Mouse (Mus musculus) frontal cortex, postnatal 14 days (tissue): Measurements from ENCODE around the gene Terf2.
"Not testable (repeated sequence)": the region's sequence is repeated elsewhere in the genome, so short reads cannot be mapped to it uniquely, and the experiment has no call there.

Experiments used
- DNase-seq, 2 experiments: peaks; one replicate each; pipeline ENCODE4 v3.0.0; 2022; ENCODE audit warnings: low spot score in 2 of 2

The Terf2 gene

DNA sequence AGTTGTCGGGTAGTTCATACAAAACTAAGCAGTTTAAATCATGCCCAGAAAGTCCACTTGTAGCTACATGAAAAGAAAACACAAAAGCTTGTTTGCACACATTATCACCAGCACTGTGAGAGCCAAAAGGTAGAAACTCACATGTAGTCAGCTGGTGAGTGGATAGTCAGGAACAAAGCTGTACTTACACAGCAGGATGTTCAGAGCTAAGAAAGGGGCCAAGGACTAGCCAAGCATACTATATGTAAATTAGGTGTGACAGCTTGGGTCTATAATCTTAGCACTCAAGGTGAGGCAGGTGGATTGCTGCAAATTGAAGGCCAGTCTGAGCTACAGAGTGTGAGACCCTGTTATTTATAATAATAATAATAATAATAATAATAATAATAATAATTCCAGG lies 33.7 kb downstream of the Terf2 start:
- no peak for DNase-seq

DNA sequence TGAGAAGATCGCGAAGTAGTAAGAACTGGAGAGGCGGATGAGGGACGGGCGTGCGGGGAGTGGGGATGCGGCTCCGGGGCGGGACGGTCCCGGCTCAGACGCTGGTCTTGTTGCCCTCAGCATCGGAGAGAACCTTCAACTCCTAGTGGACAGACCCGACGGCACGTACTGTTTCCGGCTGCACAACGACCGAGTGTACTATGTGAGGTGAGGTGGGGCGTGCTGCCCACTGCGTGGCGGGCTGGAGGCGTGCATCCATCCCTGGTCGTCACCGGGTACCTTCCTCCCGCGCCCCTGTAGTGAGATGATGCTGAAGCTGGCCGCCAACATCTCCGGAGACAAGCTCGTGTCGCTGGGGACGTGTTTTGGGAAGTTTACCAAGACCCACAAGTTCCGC lies 39.4 kb downstream of the Terf2 start:
- DNase-seq: no peak

DNA sequence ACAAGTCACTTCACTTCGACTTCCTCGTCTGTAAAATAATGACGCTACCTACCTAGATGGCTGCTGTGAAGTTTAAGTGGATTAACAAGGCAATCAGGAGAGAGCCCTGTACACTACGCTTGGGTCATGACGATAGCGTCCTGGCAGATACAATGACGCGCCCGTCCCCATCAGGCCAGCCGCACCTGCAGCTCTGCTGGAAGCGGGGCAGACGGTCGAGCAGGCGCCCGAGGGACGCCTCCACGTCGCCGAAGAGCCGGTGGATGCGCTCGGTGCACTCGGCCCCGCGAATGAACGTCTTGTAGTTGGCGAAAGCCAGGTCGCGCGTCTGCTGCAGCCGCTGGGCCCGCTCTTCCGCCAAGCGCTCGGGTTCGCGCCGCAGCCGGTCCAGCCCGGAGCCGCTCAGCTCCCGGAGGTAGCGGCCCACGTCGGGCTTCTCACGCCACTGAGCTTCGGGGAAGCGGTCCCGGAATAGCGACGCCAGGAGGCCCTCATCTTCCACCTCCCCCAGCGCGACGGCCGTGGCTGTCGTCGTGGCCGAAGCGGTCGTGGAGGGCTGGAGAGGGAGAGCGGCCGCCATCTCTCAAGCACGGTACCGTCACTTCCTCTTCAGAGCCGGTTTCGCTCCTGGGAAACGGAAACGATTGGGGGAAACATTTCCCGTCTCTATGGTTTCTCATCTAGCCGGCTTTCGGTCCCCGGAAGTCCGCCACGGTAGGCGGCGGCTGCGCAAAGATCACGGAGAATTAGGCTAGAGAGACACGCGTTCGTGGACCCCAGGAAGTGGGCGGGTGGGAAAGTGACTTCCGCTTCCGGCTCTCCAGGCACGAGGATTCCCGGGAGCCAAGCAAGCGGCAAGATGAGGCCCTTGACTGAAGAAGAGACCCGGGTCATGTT lies 40.0 kb downstream of the Terf2 start, which contains the start of the genes Cog8 and Nip7:
Cog8 (minus strand) TSS at position 614 of the 897 bp plus-strand sequence.
Nip7 (plus strand) TSS at position 802 of the 897 bp plus-strand sequence.
- peak; percentile 95 to 96 for DNase-seq

DNA sequence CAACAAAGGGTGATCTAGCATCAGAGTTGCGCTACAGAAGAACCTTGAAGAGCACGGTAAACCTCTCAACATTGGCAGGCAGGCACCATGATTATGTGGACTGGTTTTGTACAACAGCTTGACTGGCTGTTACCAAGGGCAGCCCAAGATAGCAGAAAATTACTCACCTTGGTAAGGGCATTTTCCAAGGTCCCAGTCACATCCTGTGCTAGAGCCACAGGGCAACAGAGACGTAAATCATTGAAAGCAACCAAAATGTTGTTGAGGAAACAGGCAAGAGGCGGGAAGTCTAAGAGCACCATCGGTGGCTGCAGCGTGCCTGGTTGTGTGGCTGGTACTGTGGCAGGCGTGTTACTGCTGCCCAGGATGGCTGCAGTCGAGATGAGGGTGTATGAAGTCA lies 44.3 kb downstream of the Terf2 start:
- no peak for DNase-seq

DNA sequence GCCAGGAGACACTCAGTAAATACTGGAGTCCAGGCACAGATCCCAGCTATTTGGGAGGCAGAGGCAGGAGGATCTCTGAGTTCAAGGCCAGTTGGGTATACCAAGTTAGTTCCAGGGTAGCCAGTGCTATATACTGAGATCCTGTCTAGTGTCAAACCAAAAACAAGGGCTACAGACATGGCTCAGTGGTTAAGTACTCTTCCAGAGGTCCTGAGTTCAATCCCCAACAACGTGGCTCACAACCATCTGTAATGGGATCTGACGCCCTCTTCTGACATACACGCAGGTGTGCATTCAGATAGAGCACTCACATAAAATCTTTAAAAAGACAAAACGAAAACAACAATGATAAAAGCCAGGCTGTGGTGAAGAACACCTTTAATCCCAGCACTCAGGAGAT lies 46.9 kb downstream of the Terf2 start:
- DNase-seq: no peak

DNA sequence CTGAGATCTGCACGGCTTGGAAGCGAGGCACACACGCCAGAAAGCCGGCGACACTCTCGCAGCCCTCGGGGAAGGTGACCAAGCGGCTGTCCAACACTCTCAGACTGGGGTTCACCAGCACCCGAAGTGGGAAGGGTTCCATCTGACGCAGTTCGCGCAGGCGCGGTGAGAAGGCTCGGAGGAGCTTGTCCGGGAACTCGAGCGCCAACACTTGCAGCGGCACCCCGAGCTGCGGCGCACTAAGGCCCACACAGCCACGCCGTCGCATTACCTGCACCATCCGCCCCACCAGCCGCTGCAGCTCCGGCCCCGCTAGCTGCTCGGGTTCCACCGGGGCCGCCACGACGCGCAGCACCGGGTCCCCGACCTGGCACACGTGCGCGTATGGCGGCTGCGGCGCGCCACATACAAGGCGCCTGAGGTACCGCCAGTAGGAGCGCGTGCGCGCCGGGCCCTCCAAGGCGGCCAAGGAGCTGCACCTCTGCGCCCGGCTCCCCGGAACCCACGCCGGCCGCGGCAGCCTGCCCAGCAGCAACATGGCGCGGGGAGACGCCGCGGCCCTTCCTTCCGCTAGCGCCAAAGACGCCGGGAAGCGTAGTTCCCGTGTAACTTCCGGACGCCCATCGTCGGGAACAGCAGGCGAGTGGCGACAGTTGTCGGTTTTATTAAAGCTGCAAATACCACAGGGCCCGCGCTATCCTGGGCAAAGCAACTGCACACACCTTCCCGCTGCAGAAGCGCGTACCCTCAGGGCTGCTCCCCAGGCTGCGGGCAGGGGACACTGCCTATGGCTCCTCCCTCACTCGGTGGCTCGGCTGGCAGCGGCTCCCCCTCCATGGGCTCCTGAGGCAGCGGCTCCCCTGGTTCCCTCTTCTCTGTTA lies 48.0 kb downstream of the Terf2 start, which contains the start of gene Pdf:
Pdf (minus strand) TSS at position 554 of the 881 bp plus-strand sequence.
- peak; percentile 72 to 75 for DNase-seq

DNA sequence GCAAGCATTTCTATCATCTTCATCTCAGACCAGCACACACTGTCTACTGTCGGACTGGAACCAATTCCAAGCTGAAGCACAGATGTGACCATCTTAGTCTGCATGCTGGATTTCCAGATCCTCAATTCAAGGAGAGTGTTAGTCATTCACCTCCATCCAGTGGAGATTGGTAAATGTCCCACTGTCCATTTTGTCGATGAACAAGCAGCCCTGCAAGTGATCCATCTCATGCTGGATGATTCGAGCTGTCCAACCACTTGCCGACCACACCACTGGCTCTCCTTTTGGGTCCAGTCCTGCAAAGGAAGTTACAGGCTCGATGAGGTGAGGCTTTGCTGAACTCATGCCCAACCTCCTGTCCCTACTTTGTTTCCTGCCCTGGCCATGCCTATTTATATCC lies 49.4 kb downstream of the Terf2 start:
- DNase-seq: no peak

DNA sequence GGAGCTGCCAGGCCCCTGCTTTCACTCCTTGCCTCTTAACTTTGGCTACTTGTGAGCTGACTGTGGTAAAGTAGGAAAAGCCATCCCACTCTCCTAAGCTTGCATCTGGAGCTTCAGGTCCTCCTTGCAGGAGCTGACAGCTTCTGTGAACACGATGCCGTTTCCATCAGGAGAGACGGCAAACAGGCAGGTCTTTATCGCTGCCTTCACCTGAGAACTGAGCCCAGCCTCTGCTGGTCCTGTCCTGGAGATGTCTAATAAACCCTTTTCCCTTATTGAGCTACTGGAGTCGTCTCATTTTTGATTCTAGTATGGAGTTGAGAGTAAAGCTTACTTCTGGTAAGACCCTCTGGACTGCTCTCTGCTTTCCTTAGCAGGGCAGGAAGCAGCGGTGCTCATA lies 50.9 kb downstream of the Terf2 start:
- DNase-seq: no peak

DNA sequence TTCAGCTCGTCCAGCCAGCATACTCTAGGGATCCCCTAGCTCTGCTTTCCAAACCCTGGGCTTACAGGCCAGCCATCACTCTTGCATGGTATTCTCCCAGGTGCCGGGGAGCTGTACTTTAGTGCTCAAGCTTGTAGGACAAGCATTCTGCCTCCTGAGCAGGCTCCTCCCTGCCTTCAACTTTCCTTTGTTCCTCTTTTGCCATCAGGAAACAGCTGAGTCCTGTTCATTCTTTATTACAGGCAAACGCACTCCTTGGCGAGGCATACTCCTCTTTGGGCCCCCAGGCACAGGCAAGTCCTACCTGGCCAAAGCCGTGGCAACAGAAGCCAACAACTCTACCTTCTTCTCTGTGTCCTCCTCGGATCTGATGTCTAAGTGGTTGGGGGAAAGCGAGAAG lies 55.7 kb downstream of the Terf2 start:
- DNase-seq: no peak

DNA sequence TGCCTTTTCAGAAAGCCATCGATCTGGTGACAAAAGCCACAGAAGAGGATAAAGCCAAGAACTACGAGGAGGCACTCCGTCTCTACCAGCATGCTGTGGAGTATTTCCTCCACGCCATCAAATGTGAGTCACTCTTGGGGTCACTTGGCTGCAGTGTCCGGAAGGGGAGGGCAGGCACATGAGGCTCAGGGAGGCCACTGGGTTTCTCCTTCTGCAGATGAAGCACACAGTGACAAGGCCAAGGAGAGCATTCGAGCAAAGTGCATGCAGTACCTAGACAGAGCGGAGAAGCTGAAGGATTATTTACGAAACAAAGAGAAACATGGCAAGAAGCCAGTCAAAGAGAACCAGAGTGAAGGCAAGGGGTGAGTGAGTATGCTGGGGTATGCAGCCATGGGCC lies 59.7 kb downstream of the Terf2 start:
- no peak for DNase-seq

DNA sequence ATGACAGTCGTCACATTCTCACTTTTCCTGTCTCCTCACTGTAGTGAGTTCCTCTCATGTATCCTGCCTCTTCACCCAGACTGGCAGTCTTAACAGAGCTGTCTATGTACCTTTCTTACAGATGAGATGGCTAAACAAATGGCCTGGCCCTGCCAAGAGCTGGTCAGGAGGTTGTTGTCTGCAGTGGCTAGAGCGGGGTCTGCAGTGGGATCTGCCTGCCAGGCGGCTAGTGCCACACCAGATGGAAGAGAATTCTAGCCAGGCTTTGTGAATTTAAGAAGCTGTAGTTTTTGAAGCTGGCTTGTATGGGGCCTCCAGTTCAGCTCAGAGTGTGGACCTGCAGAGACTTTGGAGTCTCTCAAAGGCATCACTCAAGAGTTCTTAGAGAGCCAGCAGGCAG lies 60.7 kb downstream of the Terf2 start:
- no peak for DNase-seq

DNA sequence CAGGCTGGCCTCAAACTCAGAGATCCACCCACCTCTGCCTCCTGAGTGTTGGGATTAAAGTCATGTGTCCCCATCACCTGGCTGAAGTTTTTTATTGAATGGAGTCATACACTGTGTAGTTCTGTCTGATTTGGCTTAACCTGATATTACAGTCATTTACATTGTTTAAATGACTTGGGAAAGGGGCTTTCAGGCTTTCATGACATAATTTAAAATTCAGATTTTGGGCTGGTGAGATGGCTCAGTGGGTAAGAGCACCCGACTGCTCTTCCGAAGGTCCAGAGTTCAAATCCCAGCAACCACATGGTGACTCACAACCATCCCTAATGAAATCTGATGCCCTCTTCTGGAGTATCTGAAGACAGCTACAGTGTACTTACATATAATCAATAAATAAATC lies 62.7 kb downstream of the Terf2 start:
- DNase-seq: not testable (repeated sequence)

DNA sequence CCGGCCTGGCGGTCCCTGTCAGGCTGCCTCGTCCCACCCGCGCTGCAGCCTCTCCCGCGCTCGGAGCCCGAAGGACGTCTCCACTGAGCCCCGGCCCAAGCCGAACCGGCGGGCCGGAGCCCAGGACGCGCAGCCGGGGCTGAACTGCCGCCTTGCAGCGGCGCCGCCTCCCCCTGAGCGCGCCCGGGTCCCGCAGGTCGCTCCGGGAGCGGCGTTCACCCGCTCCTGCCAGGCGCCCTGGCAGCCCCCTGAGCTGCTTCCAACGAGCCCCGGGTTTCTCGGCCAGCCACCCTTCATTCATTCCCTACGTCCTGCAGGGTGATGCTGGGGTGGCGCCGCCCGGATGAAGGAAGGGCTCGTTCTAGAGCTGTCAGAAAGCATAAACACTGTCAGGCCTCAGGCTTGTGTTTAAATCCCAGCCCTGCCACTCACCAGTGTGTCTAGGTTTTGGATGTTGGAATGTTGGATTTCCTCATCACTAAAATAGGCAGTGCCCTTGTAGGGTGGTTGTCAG lies 64.7 kb downstream of the Terf2 start:
- DNase-seq: no peak

DNA sequence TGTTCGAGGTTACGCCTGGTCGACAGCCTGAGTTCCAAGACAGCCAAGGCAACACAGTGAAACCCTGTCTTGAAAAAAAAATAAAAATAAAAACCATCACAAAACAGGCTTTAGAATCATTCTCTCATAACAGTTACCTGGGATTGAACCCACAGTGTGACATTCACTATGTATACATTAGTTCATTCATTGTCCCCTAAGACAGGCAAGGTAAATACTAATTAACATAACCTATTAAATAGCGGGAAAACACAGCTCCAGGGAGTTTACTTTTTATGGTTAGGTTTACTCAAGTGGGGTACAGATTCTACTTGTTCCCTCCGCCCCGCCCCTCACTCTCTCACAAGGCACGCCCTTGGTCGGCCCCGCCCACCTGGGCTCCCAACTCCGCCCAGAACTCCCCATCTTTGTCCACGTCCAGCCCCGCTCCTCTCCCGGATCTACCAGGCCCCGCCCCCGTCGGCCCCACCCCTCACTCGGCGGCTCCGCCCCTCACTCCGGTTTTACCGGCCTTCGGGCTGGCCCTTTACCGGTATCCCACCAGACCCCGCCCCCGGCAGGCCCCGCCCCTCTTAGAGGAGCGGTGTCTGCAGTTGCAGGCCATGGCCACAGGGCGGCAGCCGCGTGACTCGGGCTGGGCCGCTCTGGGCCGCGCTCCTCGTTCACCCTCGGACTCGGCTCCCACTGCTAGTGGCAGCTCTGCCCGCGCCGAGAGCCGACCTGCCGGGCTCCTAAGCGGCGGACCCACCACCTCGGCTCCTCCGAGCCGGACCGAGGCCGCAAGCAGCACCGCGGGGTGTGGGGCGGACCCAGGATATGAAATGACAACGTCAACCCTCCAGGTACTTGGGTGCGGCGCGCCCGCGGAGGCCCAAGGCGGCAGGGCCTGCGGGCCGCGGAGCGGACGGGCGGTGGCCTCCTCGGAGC lies 65.4 kb downstream of the Terf2 start, which contains the start of gene Vps4a:
Vps4a (plus strand) TSS at position 573 of the 927 bp plus-strand sequence.
- DNase-seq: peak; percentile 89 to 94

DNA sequence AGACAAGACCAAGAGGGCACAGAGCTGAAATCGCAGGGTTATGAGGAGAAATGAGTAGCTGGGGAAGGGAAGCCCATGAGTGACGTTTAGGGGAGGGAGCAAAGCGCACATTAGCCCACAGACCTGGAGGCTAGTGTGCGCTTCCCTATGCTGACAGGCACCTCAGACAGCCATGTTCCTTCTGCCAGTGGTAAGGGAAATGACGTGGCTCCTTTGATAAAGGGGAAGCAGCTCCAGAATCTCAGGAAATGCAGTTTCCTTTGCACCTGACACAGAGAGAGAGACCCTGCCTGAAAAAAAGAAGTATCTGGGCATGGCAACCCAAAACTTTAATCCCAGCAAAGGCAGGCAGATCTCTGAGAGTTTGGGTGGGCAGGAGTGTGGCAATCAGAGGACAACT lies 66.3 kb downstream of the Terf2 start:
- DNase-seq: no peak

DNA sequence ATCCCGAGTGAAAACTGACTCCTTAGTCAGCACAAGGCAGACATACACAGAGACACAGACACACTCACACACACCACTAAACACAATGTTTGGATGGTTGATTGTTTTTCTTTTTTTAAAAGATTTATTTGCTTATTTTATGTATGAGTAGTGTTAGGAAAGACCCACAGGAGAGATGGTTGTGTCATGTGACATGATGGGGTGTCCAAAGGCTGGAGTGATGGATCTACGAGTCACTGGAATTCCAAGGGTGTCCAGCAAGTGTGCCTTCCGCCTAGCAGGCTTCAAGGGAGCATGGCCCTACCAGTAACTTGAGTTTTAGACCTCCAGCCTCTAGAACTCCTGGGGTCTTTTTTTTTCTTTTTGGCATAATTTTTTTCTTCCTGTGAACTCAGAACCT lies 67.0 kb downstream of the Terf2 start:
- DNase-seq: no peak

DNA sequence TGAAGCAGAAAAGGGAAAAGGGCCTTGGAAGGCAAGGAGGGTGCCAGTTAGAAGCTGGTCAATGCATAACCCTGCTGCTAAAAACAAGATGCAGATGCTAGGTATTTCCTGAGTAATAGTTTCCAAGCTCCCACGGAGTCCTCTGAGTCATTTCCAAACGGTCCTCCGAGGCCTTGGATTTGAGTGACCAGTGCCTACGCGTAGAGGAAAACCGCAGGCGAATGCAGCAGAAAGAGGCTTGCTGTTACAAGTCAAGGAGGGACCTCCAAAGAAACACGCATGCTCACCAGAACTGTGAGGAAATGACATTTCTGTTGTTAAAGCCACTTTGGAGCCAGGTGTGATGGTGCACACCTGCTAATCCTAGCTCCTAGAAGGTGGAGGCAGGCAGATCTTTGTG lies 72.9 kb downstream of the Terf2 start:
- no peak for DNase-seq
